ENCODE assay signal across 8 mouse cellular contexts in genomic region chr3:51417485-51417884, GRCm38 (mm10). TPM values are rescaled to one million over a fixed set of nuclear protein-coding genes. Genes with fewer than 3 reads are reported as not detected.
DNase-seq lines count a peak whose midpoint lies in the region; ATAC-seq and TF ChIP-seq lines count a peak whose summit lies in the region.

No protein-coding gene starts in this region.

- H3K79me2 ChIP-seq in MEL (ENCODE audit: control insufficient read depth, insufficient read depth, low read length, poor library complexity) = peaks cover 66% of the 10 kb centered on the region

- intact Hi-C loops in heart, postnatal 10 days (cut with DNase I) = no loop called here

- no peaks in the 10 kb centered on the region for H3K36me3 ChIP-seq in heart, embryonic 16.5 days (ENCODE audit: control insufficient read depth, insufficient read depth)
- H3K36me3 ChIP-seq in MEL (ENCODE audit: control insufficient read depth in 1 of 2, insufficient read depth in 2 of 2, low read length in 2 of 2) = peaks cover 8 to 47% of the 10 kb centered on the region in 2 experiments
- no peaks in the 10 kb centered on the region for H3K36me3 ChIP-seq in hindbrain, embryonic 14.5 days (replicated peaks; ENCODE audit: control insufficient read depth, insufficient read depth)
- H3K36me3 ChIP-seq in midbrain, embryonic 14.5 days (ENCODE audit: control insufficient read depth, insufficient read depth, low read length) = no peaks in the 10 kb centered on the region

- DNase-seq in heart, postnatal 10 days = no peak
- peak; percentile 26 for DNase-seq in MEL (ENCODE audit: low read depth, low spot score)
- DNase-seq in hindbrain, embryonic 14.5 days (ENCODE audit: low spot score) = no peak
- DNase-seq in midbrain, embryonic 14.5 days = no peak
- no peak for DNase-seq in urinary bladder, postnatal 36 days (ENCODE audit: low spot score in 2 of 2)
- DNase-seq in left cerebral cortex, adult 9 months (ENCODE audit: low spot score in 2 of 2) = no peak

- H3K9ac ChIP-seq in heart, embryonic 16.5 days (ENCODE audit: low read length) = no peak overlapping the region; the same call in 1 of the 2 replicates
- H3K9ac ChIP-seq in MEL (ENCODE audit: control insufficient read depth, low read depth, low read length, poor library complexity, severe bottlenecking) = peak overlapping the region; percentile 97
- peak overlapping the region; percentile 85 for H3K9ac ChIP-seq in hindbrain, embryonic 14.5 days
- no peak overlapping the region; the same call in 1 of the 2 replicates for H3K9ac ChIP-seq in midbrain, embryonic 14.5 days (replicated peaks; ENCODE audit: low read length)

- TF ChIP-seq CTCF in MEL (IDR thresholded peaks at IDR 0.05 in 2 of 3, conservative IDR thresholded peaks at IDR 0.05 in 1 of 3; ENCODE audit: control insufficient read depth in 1 of 3, insufficient read depth in 1 of 3, low read depth in 2 of 3, low read length in 3 of 3, poor library complexity in 1 of 3, severe bottlenecking in 1 of 3) = no peak

- no peak for TF ChIP-seq POLR2A in MEL (IDR thresholded peaks at IDR 0.05; ENCODE audit: control insufficient read depth in 1 of 2, insufficient read depth in 1 of 2, low read depth in 1 of 2, low read length in 2 of 2, poor library complexity in 1 of 2)

- no peaks in the 10 kb centered on the region for H3K9me3 ChIP-seq in heart, embryonic 16.5 days (replicated peaks; ENCODE audit: control insufficient read depth, low read length)
- H3K9me3 ChIP-seq in MEL (replicated peaks; ENCODE audit: insufficient read depth, low read length) = no peaks in the 10 kb centered on the region
- no peaks in the 10 kb centered on the region for H3K9me3 ChIP-seq in hindbrain, embryonic 14.5 days (ENCODE audit: control insufficient read depth, low read length)
- H3K9me3 ChIP-seq in midbrain, embryonic 14.5 days (ENCODE audit: control insufficient read depth, low read length) = no peaks in the 10 kb centered on the region

- peak overlapping the region; percentile 96; the same call in 1 of the 2 replicates for H3K4me3 ChIP-seq in heart, embryonic 16.5 days (ENCODE audit: low read length)
- peak overlapping the region; percentile 74 to 88 for H3K4me3 ChIP-seq in MEL (ENCODE audit: control insufficient read depth in 1 of 2, insufficient read depth in 1 of 2, low read depth in 2 of 2, low read length in 2 of 2)
- H3K4me3 ChIP-seq in hindbrain, embryonic 14.5 days (replicated peaks; ENCODE audit: low read length) = peak overlapping the region; percentile 67
- H3K4me3 ChIP-seq in midbrain, embryonic 14.5 days (replicated peaks; ENCODE audit: low read depth, low read length) = peak overlapping the region; percentile 93

- no peak for TF ChIP-seq EP300 in MEL (IDR thresholded peaks at IDR 0.05; ENCODE audit: low read depth in 1 of 2, low read length in 2 of 2)

- 49% methylated on average over 2 of the region's 2 CpGs for WGBS in heart, embryonic 16.5 days
- WGBS in hindbrain, embryonic 14.5 days = 52% methylated on average over 2 of the region's 2 CpGs
- 53% methylated on average over 2 of the region's 2 CpGs for WGBS in midbrain, embryonic 14.5 days

- no peak for ATAC-seq in heart, embryonic 16.5 days (replicated peaks; ENCODE audit: extremely low read depth, insufficient read depth, low FRiP score)
- no peak for ATAC-seq in hindbrain, embryonic 14.5 days (ENCODE audit: low FRiP score)
- ATAC-seq in midbrain, embryonic 14.5 days (ENCODE audit: low FRiP score, low TSS enrichment) = no peak
- no peak for ATAC-seq in cerebellum, adult (ENCODE audit: insufficient number of reproducible peaks, low FRiP score, low TSS enrichment)

- peaks cover 20% of the 10 kb centered on the region for H3K4me1 ChIP-seq in heart, embryonic 16.5 days (ENCODE audit: control insufficient read depth, insufficient read depth, low read length)
- H3K4me1 ChIP-seq in MEL (ENCODE audit: control insufficient read depth in 1 of 2, insufficient read depth in 2 of 2, low read length in 2 of 2) = peaks cover 20 to 26% of the 10 kb centered on the region in 2 experiments
- H3K4me1 ChIP-seq in hindbrain, embryonic 14.5 days (replicated peaks; ENCODE audit: control insufficient read depth, insufficient read depth, low read length) = peaks cover 29% of the 10 kb centered on the region
- peaks cover 27% of the 10 kb centered on the region for H3K4me1 ChIP-seq in midbrain, embryonic 14.5 days (ENCODE audit: control insufficient read depth, insufficient read depth, low read length)

- no peak for TF ChIP-seq RAD21 in MEL (IDR thresholded peaks at IDR 0.05; ENCODE audit: low read depth, low read length)

- H3K27me3 ChIP-seq in heart, embryonic 16.5 days (ENCODE audit: control insufficient read depth, insufficient read depth, low read length) = no peaks in the 10 kb centered on the region
- H3K27me3 ChIP-seq in MEL (ENCODE audit: control insufficient read depth in 1 of 2, insufficient read depth in 2 of 2, low read length in 2 of 2) = no peaks in the 10 kb centered on the region
- H3K27me3 ChIP-seq in hindbrain, embryonic 14.5 days (ENCODE audit: control insufficient read depth, insufficient read depth, low read length) = no peaks in the 10 kb centered on the region
- H3K27me3 ChIP-seq in midbrain, embryonic 14.5 days (ENCODE audit: control insufficient read depth, insufficient read depth, low read length) = no peaks in the 10 kb centered on the region

- H3K27ac ChIP-seq in heart, embryonic 16.5 days (ENCODE audit: low read length) = no peak overlapping the region
- no peak overlapping the region for H3K27ac ChIP-seq in MEL (ENCODE audit: control insufficient read depth, low read depth, low read length)
- no peak overlapping the region for H3K27ac ChIP-seq in hindbrain, embryonic 14.5 days
- H3K27ac ChIP-seq in midbrain, embryonic 14.5 days (replicated peaks; ENCODE audit: low read depth, low read length) = no peak overlapping the region

- peak overlapping the region; percentile 84 for H3K4me2 ChIP-seq in heart, embryonic 16.5 days (ENCODE audit: low read depth, low read length)
- H3K4me2 ChIP-seq in hindbrain, embryonic 14.5 days (replicated peaks) = peak overlapping the region; percentile 73
- H3K4me2 ChIP-seq in midbrain, embryonic 14.5 days (ENCODE audit: low read length) = peak overlapping the region; percentile 85

TF ChIP-seq in MEL, 35 proteins besides CTCF, POLR2A, EP300 and RAD21 (continues in another document):
- TF ChIP-seq USF2 (IDR thresholded peaks at IDR 0.05; ENCODE audit: borderline replicate concordance in 1 of 2, insufficient read depth in 1 of 2, low read depth in 1 of 2, low read length in 2 of 2) = no peak
- TF ChIP-seq MYB (IDR thresholded peaks at IDR 0.05; ENCODE audit: low read depth, low read length) = no peak
- no peak for TF ChIP-seq TCF12 (IDR thresholded peaks at IDR 0.05; ENCODE audit: low read depth, low read length)
- TF ChIP-seq ZNF384 (IDR thresholded peaks at IDR 0.05; ENCODE audit: low read depth, low read length) = no peak
- no peak for TF ChIP-seq POLR2AphosphoS5 (IDR thresholded peaks at IDR 0.05; ENCODE audit: borderline replicate concordance, low read depth, low read length)
- no peak for TF ChIP-seq TAL1 (IDR thresholded peaks at IDR 0.05; ENCODE audit: low read length)
- no peak for TF ChIP-seq MEF2A (IDR thresholded peaks at IDR 0.05; ENCODE audit: extremely low read depth, insufficient replicate concordance, low read depth, low read length, poor library complexity, severe bottlenecking)
- no peak for TF ChIP-seq CHD1 (IDR thresholded peaks at IDR 0.05; ENCODE audit: low read depth, low read length)
- TF ChIP-seq SMC3 (IDR thresholded peaks at IDR 0.05; ENCODE audit: low read depth, low read length) = no peak
- no peak for TF ChIP-seq HCFC1 (IDR thresholded peaks at IDR 0.05; ENCODE audit: low read depth, low read length)
- no peak for TF ChIP-seq POLR2AphosphoS2 (IDR thresholded peaks at IDR 0.05; ENCODE audit: low read length)
- TF ChIP-seq NRF1 (IDR thresholded peaks at IDR 0.05; ENCODE audit: insufficient read depth, low read depth, low read length, poor library complexity, severe bottlenecking) = no peak
- no peak for TF ChIP-seq BHLHE40 (IDR thresholded peaks at IDR 0.05; ENCODE audit: borderline replicate concordance, low read depth, low read length)
- no peak for TF ChIP-seq KAT2A (conservative IDR thresholded peaks at IDR 0.05; ENCODE audit: low read depth, low read length)
- TF ChIP-seq JUND (IDR thresholded peaks at IDR 0.05; ENCODE audit: low read depth, low read length) = no peak
- TF ChIP-seq ELF1 (IDR thresholded peaks at IDR 0.05; ENCODE audit: low read depth, low read length) = no peak
- no peak for TF ChIP-seq CHD2 (IDR thresholded peaks at IDR 0.05; ENCODE audit: low read length)
- no peak for TF ChIP-seq SIN3A (IDR thresholded peaks at IDR 0.05; ENCODE audit: low read length)

RNA-seq across cellular contexts. Expression of gene Naa15, which starts 2.5 kb away (rescaled TPM):
- 29.9 and 32.7 TPM in 2 replicates for polyA plus RNA-seq in heart, embryonic 16.5 days (2015; fragmentation: Nextera tagmentation; extraction: Ambion mirVana)
- 10 to 100 TPM; 48.4 to 48.6 TPM for total RNA-seq in heart, postnatal 10 days (2021)
- 36.6 and 43.4 TPM in 2 replicates for total RNA-seq in MEL (2012; rRNA removed)
- 100 to 1,000 TPM in 1 of 2 experiments, 10 to 100 TPM in 1; 61.6 to 558 TPM for polyA plus RNA-seq in MEL (2012; ENCODE audit: insufficient read depth in 1 of 2, insufficient read length in 2 of 2, low read depth in 1 of 2, low replicate concordance in 2 of 2, missing spikeins in 1 of 2)
- 35.7 and 38.8 TPM in 2 replicates for polyA plus RNA-seq in hindbrain, embryonic 14.5 days (2014; fragmentation: Nextera tagmentation; extraction: Ambion mirVana)
- 37.9 and 41.5 TPM in 2 replicates for polyA plus RNA-seq in midbrain, embryonic 14.5 days (2014; fragmentation: Nextera tagmentation; extraction: Ambion mirVana)

RNA-seq across cellular contexts. Expression of gene Ndufc1, which starts 8.7 kb away (rescaled TPM):
- polyA plus RNA-seq in heart, embryonic 16.5 days (2015; fragmentation: Nextera tagmentation; extraction: Ambion mirVana) = 1,483 and 1,554 TPM in 2 replicates
- total RNA-seq in heart, postnatal 10 days (2021) = 1,000 to 10,000 TPM; 1,294 to 1,362 TPM
- 207 and 214 TPM in 2 replicates for total RNA-seq in MEL (2012; rRNA removed)
- polyA plus RNA-seq in MEL (2012; ENCODE audit: insufficient read depth in 1 of 2, insufficient read length in 2 of 2, low read depth in 1 of 2, low replicate concordance in 2 of 2, missing spikeins in 1 of 2) = 100 to 1,000 TPM in 1 of 2 experiments, not detected in 1; 115 TPM
- polyA plus RNA-seq in hindbrain, embryonic 14.5 days (2014; fragmentation: Nextera tagmentation; extraction: Ambion mirVana) = 769 and 914 TPM in 2 replicates
- 796 and 925 TPM in 2 replicates for polyA plus RNA-seq in midbrain, embryonic 14.5 days (2014; fragmentation: Nextera tagmentation; extraction: Ambion mirVana)

RNA-seq across cellular contexts. Expression of gene Mgarp, which starts 20.9 kb away (rescaled TPM):
- 10.2 and 10.7 TPM in 2 replicates for polyA plus RNA-seq in heart, embryonic 16.5 days (2015; fragmentation: Nextera tagmentation; extraction: Ambion mirVana)
- total RNA-seq in heart, postnatal 10 days (2021) = under 1 TPM; 0.42 to 0.48 TPM
- total RNA-seq in MEL (2012; rRNA removed) = 0.65 and 2.0 TPM in 2 replicates
- 1 to 10 TPM in 1 of 2 experiments, not detected in 1; 5.2 TPM for polyA plus RNA-seq in MEL (2012; ENCODE audit: insufficient read depth in 1 of 2, insufficient read length in 2 of 2, low read depth in 1 of 2, low replicate concordance in 2 of 2, missing spikeins in 1 of 2)
- polyA plus RNA-seq in hindbrain, embryonic 14.5 days (2014; fragmentation: Nextera tagmentation; extraction: Ambion mirVana) = 0.16 and 1.3 TPM in 2 replicates
- polyA plus RNA-seq in midbrain, embryonic 14.5 days (2014; fragmentation: Nextera tagmentation; extraction: Ambion mirVana) = 2.6 and 4.6 TPM in 2 replicates

Comparison
In these comparisons a context has a peak if more than half of its experiments do, and no peak if none do; other contexts are left out.
1. H3K9ac ChIP-seq: peak in MEL (single experiment) and hindbrain, embryonic 14.5 days (single experiment); none in heart, embryonic 16.5 days (single experiment) and midbrain, embryonic 14.5 days (single experiment).
2. Peak in every context shown above with its lines, with median percentiles within 50 percentile points of each other: H3K4me2 ChIP-seq and H3K4me3 ChIP-seq.